ENCODE assay signal across 13 mouse cellular contexts in genomic region chr9:101590310-101590709, GRCm38 (mm10).
DNase-seq lines count a peak whose midpoint lies in the region; ATAC-seq lines count a peak whose summit lies in the region.
"Had no signal": no experiment of that assay in that cellular context is flagged by ENCODE, and none has a peak within 500 bp of the region (broad histone marks: within the 10 kb centered on the region; RNA-seq: fewer than 3 reads in every experiment).

No protein-coding gene starts in this region.

- ATAC-seq in kidney, embryonic 14.5 days (ENCODE audit: low FRiP score, low TSS enrichment) = no peak
- ATAC-seq in erythroid progenitor cell, adult 5-6 weeks (replicated peaks; ENCODE audit: low FRiP score, poor library complexity, severe bottlenecking) = no peak
- no peak for ATAC-seq in midbrain, embryonic 11.5 days (ENCODE audit: low FRiP score)
- ATAC-seq: forebrain, embryonic 16.5 days had no signal

- no peaks in the 10 kb centered on the region for H3K4me1 ChIP-seq in kidney, embryonic 14.5 days (ENCODE audit: control insufficient read depth, insufficient read depth, low read length)
- H3K4me1 ChIP-seq in midbrain, embryonic 11.5 days (ENCODE audit: control insufficient read depth, insufficient read depth, low read length) = no peaks in the 10 kb centered on the region
- H3K4me1 ChIP-seq: hindbrain, embryonic 10.5 days; midbrain, embryonic 10.5 days had no signal

- no peaks in the 10 kb centered on the region for H3K36me3 ChIP-seq in kidney, embryonic 14.5 days (ENCODE audit: control insufficient read depth, insufficient read depth, low read length)
- no peaks in the 10 kb centered on the region for H3K36me3 ChIP-seq in midbrain, embryonic 11.5 days (ENCODE audit: control insufficient read depth, insufficient read depth, low read length)
- H3K36me3 ChIP-seq: hindbrain, embryonic 10.5 days; midbrain, embryonic 10.5 days had no signal

- no peaks in the 10 kb centered on the region for H3K9me3 ChIP-seq in kidney, embryonic 14.5 days (ENCODE audit: control insufficient read depth, low read length)
- no peaks in the 10 kb centered on the region for H3K9me3 ChIP-seq in midbrain, embryonic 11.5 days (ENCODE audit: control insufficient read depth, low read length)
- H3K9me3 ChIP-seq: hindbrain, embryonic 10.5 days; midbrain, embryonic 10.5 days had no signal

- 75% methylated on average over 3 of the region's 3 CpGs for WGBS in kidney, embryonic 14.5 days
- 93% methylated on average over 3 of the region's 3 CpGs for WGBS in midbrain, embryonic 11.5 days

- H3K27ac ChIP-seq in kidney, embryonic 14.5 days (ENCODE audit: low read depth, low read length) = no peak overlapping the region
- H3K27ac ChIP-seq in midbrain, embryonic 11.5 days (ENCODE audit: low read depth, low read length) = no peak overlapping the region
- H3K27ac ChIP-seq: hindbrain, embryonic 10.5 days; midbrain, embryonic 10.5 days had no signal

- no peaks in the 10 kb centered on the region for H3K27me3 ChIP-seq in kidney, embryonic 14.5 days (ENCODE audit: control insufficient read depth, insufficient read depth, low read length)
- no peaks in the 10 kb centered on the region for H3K27me3 ChIP-seq in midbrain, embryonic 11.5 days (ENCODE audit: control insufficient read depth, insufficient read depth, low read length)

- H3K9ac ChIP-seq in kidney, embryonic 14.5 days (ENCODE audit: low read depth, low read length) = no peak overlapping the region
- no peak overlapping the region for H3K9ac ChIP-seq in midbrain, embryonic 11.5 days (ENCODE audit: low read length)

- DNase-seq in kidney, adult 11 months = peak; percentile 7
- DNase-seq in gastrocnemius, postnatal 4 days (ENCODE audit: low spot score in 2 of 2) = peak; percentile 64 to 82
- peak; percentile 69 for DNase-seq in kidney, postnatal 10 days
- peak; percentile 90 for DNase-seq in lung, postnatal 10 days
- DNase-seq in midbrain, embryonic 11.5 days (ENCODE audit: low spot score, missing footprints) = no peak
- DNase-seq in yolk sac, embryonic 10.5 days (ENCODE audit: low spot score) = no peak
- DNase-seq: cerebellum, adult 2 months; thymus, postnatal 25 days had no signal

- H3K4me3 ChIP-seq in kidney, embryonic 14.5 days (ENCODE audit: low read length) = no peak overlapping the region
- no peak overlapping the region for H3K4me3 ChIP-seq in midbrain, embryonic 11.5 days (ENCODE audit: low read depth, low read length)
- H3K4me3 ChIP-seq: hindbrain, embryonic 10.5 days; midbrain, embryonic 10.5 days had no signal

- no peak overlapping the region for H3K4me2 ChIP-seq in kidney, embryonic 14.5 days (replicated peaks; ENCODE audit: low read depth, low read length)
- H3K4me2 ChIP-seq in midbrain, embryonic 11.5 days = no peak overlapping the region

Comparison
In these comparisons a context has a peak if more than half of its experiments do, and no peak if none do; other contexts are left out.
1. DNase-seq: peak in kidney, adult 11 months (single experiment), gastrocnemius, postnatal 4 days (2 of 2), kidney, postnatal 10 days (single experiment) and lung, postnatal 10 days (single experiment); none in midbrain, embryonic 11.5 days (single experiment) and yolk sac, embryonic 10.5 days (single experiment).